Mouse (Mus musculus) hindbrain, postnatal 0 days (tissue): ENCODE data around the gene Kif7. TPM values are rescaled to one million over a fixed set of nuclear protein-coding genes. Genes with fewer than 3 reads are reported as not detected.

ENCODE experiments used
- ATAC-seq: fragments of 200-750 bp; cut with Nextera tagmentation; 2 replicates; pipeline ENCODE4 v1.8.0; 2017; ENCODE audit warnings: mild to moderate bottlenecking, moderate TSS enrichment, moderate library complexity
- DNase-seq: peaks from one replicate; pipeline ENCODE4 v3.0.0-alpha.2; 2015; ENCODE audit warnings: low spot score
- H3K27ac ChIP-seq: fragments of 300-500 bp; sonication (generic); 2 replicates; pipeline ENCODE4 v1.5.1; 2014; ENCODE audit warnings: mild to moderate bottlenecking
- H3K27me3 ChIP-seq: fragments of 300-500 bp; sonication (generic); 2 replicates; pipeline ENCODE4 v1.6.1; 2014; ENCODE audit warnings: low read length, mixed read lengths; ENCODE audit not compliant: insufficient read depth
- H3K36me3 ChIP-seq: fragments of 300-500 bp; sonication (generic); 2 replicates; pipeline ENCODE4 v1.6.1; 2014; ENCODE audit warnings: low read length, mixed read lengths; ENCODE audit not compliant: insufficient read depth
- H3K4me1 ChIP-seq: fragments of 300-500 bp; sonication (generic); 2 replicates; pipeline ENCODE4 v1.6.1; 2014; ENCODE audit warnings: antibody characterized with exemption, low read length, mixed read lengths; ENCODE audit not compliant: insufficient read depth
- H3K4me2 ChIP-seq: fragments of 300-500 bp; sonication (generic); 2 replicates; pipeline ENCODE4 v1.6.1; 2014; ENCODE audit warnings: low read depth, mild to moderate bottlenecking, low read length, moderate library complexity, mixed read lengths
- H3K4me3 ChIP-seq: fragments of 300-500 bp; sonication (generic); 2 replicates; pipeline ENCODE4 v1.5.1; 2014; ENCODE audit warnings: low read length
- H3K9ac ChIP-seq: fragments of 300-500 bp; sonication (generic); replicated peaks from 2 replicates; pipeline ENCODE4 v1.6.1; 2014; ENCODE audit warnings: mild to moderate bottlenecking, low read length, moderate library complexity, mixed read lengths
- H3K9me3 ChIP-seq: fragments of 300-500 bp; sonication (generic); 2 replicates; pipeline ENCODE4 v1.6.1; 2016; ENCODE audit warnings: low read length, mixed read lengths
- CTCF ChIP-seq: IDR thresholded peaks from 2 replicates; pipeline ENCODE4 v1.5.1; 2016; ENCODE audit warnings: antibody characterized with exemption, control low read depth, low read depth
- WGBS: fragments of 180-500 bp; shearing (Covaris S2); extraction: QIAGEN DNeasy Blood & Tissue Kit; methylation state at CpG from one replicate; pipeline ENCODE4 v1.1.7; 2014; 5-methylcytosine and 5-hydroxymethylcytosine counted together
- polyA plus RNA-seq: library from polyadenylated mRNA; unstranded; fragments of >200 nt; fragmentation: Nextera tagmentation; extraction: Ambion mirVana; gene quantifications from 2 replicates; pipeline ENCODE4 v1.2.1, GENCODE M21; 2015
- total RNA-seq: library from RNA; depleted of rRNA; stranded (reverse); fragments of >200 nt; gene quantifications from 2 replicates; pipeline ENCODE4 v1.2.3, GENCODE M21; 2014

Gene Kif7
- total and polyA plus RNA-seq, 2 experiments from 2014 or later, result 1.9 to 7.3 TPM

GRCm38 (mm10) chr7:79738913-79739312 is 23.4 kb upstream of the Kif7 start:
- TF ChIP-seq CTCF, result no peak
- Histone ChIP-seq H3K27ac (no peak overlapping the region), H3K4me2 (no peak overlapping the region), H3K4me3 (no peak overlapping the region), H3K36me3 (no peaks in the 10 kb centered on the region), H3K27me3 (no peaks in the 10 kb centered on the region), H3K4me1 (peaks cover 5% of the 10 kb centered on the region; the same call in 1 of the 2 replicates), H3K9me3 (no peaks in the 10 kb centered on the region), H3K9ac (no peak overlapping the region)
- WGBS, result 94% methylated on average over 2 of the region's 2 CpGs
- DNase-seq, result no peak
- no peak for ATAC-seq

DNA sequence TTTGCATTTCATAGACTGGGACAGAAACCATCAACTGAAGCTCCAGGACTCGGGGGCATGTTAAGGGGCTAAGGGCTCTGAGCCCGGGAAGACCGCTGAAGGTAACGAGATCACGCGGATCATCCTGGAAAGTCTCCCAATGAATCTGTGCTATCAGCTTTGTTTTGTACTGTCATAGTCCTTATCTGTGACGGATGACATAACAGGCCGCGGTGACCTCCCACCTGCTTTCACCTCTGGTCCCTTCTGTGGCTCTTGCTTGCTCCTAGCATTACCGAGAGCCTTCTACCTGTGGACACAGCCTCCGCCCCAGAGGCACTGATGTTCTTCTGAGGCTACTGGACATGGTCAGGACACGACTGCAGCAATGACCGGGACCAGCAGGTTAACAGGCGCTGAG is 21.0 kb upstream of the Kif7 start:
- DNase-seq (no peak), ATAC-seq (no peak)
- no peaks in the 10 kb centered on the region for H3K9me3 ChIP-seq
- TF ChIP-seq CTCF, result no peak
- H3K36me3 ChIP-seq, result no peaks in the 10 kb centered on the region
- H3K4me3 ChIP-seq, result no peak overlapping the region
- H3K4me2 ChIP-seq, result no peak overlapping the region
- no peaks in the 10 kb centered on the region for H3K4me1 ChIP-seq
- WGBS, result 91% methylated on average over 14 of the region's 14 CpGs
- H3K27me3 ChIP-seq, result no peaks in the 10 kb centered on the region
- no peak overlapping the region for H3K27ac ChIP-seq
- H3K9ac ChIP-seq, result no peak overlapping the region

- DNase-seq, result peak; percentile 23
Measured at GRCm38 (mm10) chr7:79734563-79734962, 19.0 kb upstream of the Kif7 start.

GRCm38 (mm10) chr7:79732622-79733021 is 17.1 kb upstream of the Kif7 start, which contains the start of gene Plin1:
TSS of gene Plin1 (minus strand) at chr7:79732903.
- H3K27ac ChIP-seq, result no peak within 1 kb of the TSS
- DNase-seq (no peak), ATAC-seq (no peak)
- no peaks in the 10 kb centered on the region for H3K27me3 ChIP-seq
- H3K36me3 ChIP-seq, result no peaks in the 10 kb centered on the region
- no peak within 1 kb of the TSS for H3K4me3 ChIP-seq
- no peak within 1 kb of the TSS for H3K9ac ChIP-seq
- H3K4me1 ChIP-seq, result no peaks in the 10 kb centered on the region
- TF ChIP-seq CTCF, result no peak
- WGBS, result 69% methylated on average over 4 of the region's 4 CpGs
- no peak within 1 kb of the TSS for H3K4me2 ChIP-seq
- H3K9me3 ChIP-seq, result no peaks in the 10 kb centered on the region

More at GRCm38 (mm10) chr7:79734563-79734962, 19.0 kb upstream of the Kif7 start:
- no peaks in the 10 kb centered on the region for H3K27me3 ChIP-seq
- ATAC-seq, result peak; percentile 55; the same call in 1 of the 2 replicates
- no peaks in the 10 kb centered on the region for H3K4me1 ChIP-seq
- TF ChIP-seq CTCF, result no peak
- 76% methylated on average over 8 of the region's 8 CpGs for WGBS
- no peaks in the 10 kb centered on the region for H3K36me3 ChIP-seq
- no peak overlapping the region for H3K4me3 ChIP-seq
- H3K4me2 ChIP-seq, result no peak overlapping the region
- H3K27ac ChIP-seq, result no peak overlapping the region
- H3K9ac ChIP-seq, result no peak overlapping the region
- no peaks in the 10 kb centered on the region for H3K9me3 ChIP-seq

- 81% methylated on average over 13 of the region's 13 CpGs for WGBS
- Histone ChIP-seq H3K27me3 (no peaks in the 10 kb centered on the region), H3K27ac (no peak overlapping the region), H3K9me3 (no peaks in the 10 kb centered on the region), H3K4me2 (no peak overlapping the region), H3K4me3 (no peak overlapping the region), H3K9ac (no peak overlapping the region), H3K4me1 (no peaks in the 10 kb centered on the region), H3K36me3 (no peaks in the 10 kb centered on the region)
- no peak for TF ChIP-seq CTCF
- no peak for DNase-seq
- ATAC-seq, result no peak
Measured at GRCm38 (mm10) chr7:79731438-79731837, 15.9 kb upstream of the Kif7 start.

GRCm38 (mm10) chr7:79729743-79730370 is 14.3 kb upstream of the Kif7 start:
- H3K27me3 ChIP-seq, result no peaks in the 10 kb centered on the region
- no peaks in the 10 kb centered on the region for H3K36me3 ChIP-seq
- ATAC-seq (peak; percentile 50; the same call in 1 of the 2 replicates), DNase-seq (peak; percentile 23)
- peak; percentile 39 for TF ChIP-seq CTCF
- no peak overlapping the region for H3K4me3 ChIP-seq
- no peak overlapping the region for H3K9ac ChIP-seq
- no peaks in the 10 kb centered on the region for H3K9me3 ChIP-seq
- no peaks in the 10 kb centered on the region for H3K4me1 ChIP-seq
- 64% methylated on average over 11 of the region's 11 CpGs for WGBS
- no peak overlapping the region for H3K4me2 ChIP-seq
- no peak overlapping the region for H3K27ac ChIP-seq

- no peak overlapping the region for H3K9ac ChIP-seq
- 6% methylated on average over 8 of the region's 8 CpGs for WGBS
- peak; percentile 83 for DNase-seq
- H3K36me3 ChIP-seq, result no peaks in the 10 kb centered on the region
- H3K4me3 ChIP-seq, result no peak overlapping the region
- TF ChIP-seq CTCF, result peak; percentile 84
- ATAC-seq, result peak; percentile 59
- H3K4me2 ChIP-seq, result no peak overlapping the region
- H3K4me1 ChIP-seq, result no peaks in the 10 kb centered on the region
- H3K9me3 ChIP-seq, result no peaks in the 10 kb centered on the region
- no peaks in the 10 kb centered on the region for H3K27me3 ChIP-seq
- H3K27ac ChIP-seq, result no peak overlapping the region
Measured at GRCm38 (mm10) chr7:79729169-79729568, 13.6 kb upstream of the Kif7 start.
